Mouse (Mus musculus) kidney, embryonic 16.5 days (tissue): ENCODE measurements around the gene Slc7a11. TPM values are rescaled to one million over a fixed set of nuclear protein-coding genes. Genes with fewer than 3 reads are reported as not detected.

Experiments
- ATAC-seq: fragments of 200-750 bp; cut with Nextera tagmentation; 2 replicates; pipeline ENCODE4 v1.8.0; 2017; ENCODE audit warnings: moderate TSS enrichment; ENCODE audit not compliant: low FRiP score, low TSS enrichment
- H3K27ac ChIP-seq: fragments of 300-500 bp; sonication (generic); 2 replicates; pipeline ENCODE4 v1.5.1; 2014; ENCODE audit warnings: low read length
- H3K27me3 ChIP-seq: fragments of 300-500 bp; sonication (generic); 2 replicates; pipeline ENCODE4 v1.6.1; 2014; ENCODE audit warnings: low read length, control low read depth, mixed read lengths; ENCODE audit not compliant: insufficient read depth
- H3K36me3 ChIP-seq: fragments of 300-500 bp; sonication (generic); 2 replicates; pipeline ENCODE4 v1.6.1; 2014; ENCODE audit warnings: low read length, control low read depth, mixed read lengths; ENCODE audit not compliant: insufficient read depth
- H3K4me1 ChIP-seq: fragments of 300-500 bp; sonication (generic); 2 replicates; pipeline ENCODE4 v1.6.1; 2014; ENCODE audit warnings: low read length, control low read depth, mixed read lengths; ENCODE audit not compliant: insufficient read depth
- H3K4me2 ChIP-seq: fragments of 300-500 bp; sonication (generic); replicated peaks from 2 replicates; pipeline ENCODE4 v1.6.1; 2014; ENCODE audit warnings: low read depth, low read length
- H3K4me3 ChIP-seq: fragments of 300-500 bp; sonication (generic); 2 replicates; pipeline ENCODE4 v1.5.1; 2014; ENCODE audit warnings: mild to moderate bottlenecking, low read length
- H3K9ac ChIP-seq: fragments of 300-500 bp; sonication (generic); replicated peaks from 2 replicates; pipeline ENCODE4 v1.6.1; 2014; ENCODE audit warnings: low read length
- H3K9me3 ChIP-seq: fragments of 300-500 bp; sonication (generic); 2 replicates; pipeline ENCODE4 v1.6.1; 2016; ENCODE audit warnings: low read length, control low read depth
- WGBS: fragments of 180-500 bp; shearing (Covaris S2); extraction: QIAGEN DNeasy Blood & Tissue Kit; methylation state at CpG from one replicate; pipeline ENCODE4 v1.1.7; 2014; 5-methylcytosine and 5-hydroxymethylcytosine counted together
- polyA plus RNA-seq: library from polyadenylated mRNA; unstranded; fragments of >200 nt; fragmentation: Nextera tagmentation; extraction: Ambion mirVana; gene quantifications from 2 replicates; pipeline ENCODE4 v1.2.1, GENCODE M21; 2015

The Slc7a11 gene
- polyA plus RNA-seq, 1 experiment from 2014 or later, result 0.15 TPM

DNA sequence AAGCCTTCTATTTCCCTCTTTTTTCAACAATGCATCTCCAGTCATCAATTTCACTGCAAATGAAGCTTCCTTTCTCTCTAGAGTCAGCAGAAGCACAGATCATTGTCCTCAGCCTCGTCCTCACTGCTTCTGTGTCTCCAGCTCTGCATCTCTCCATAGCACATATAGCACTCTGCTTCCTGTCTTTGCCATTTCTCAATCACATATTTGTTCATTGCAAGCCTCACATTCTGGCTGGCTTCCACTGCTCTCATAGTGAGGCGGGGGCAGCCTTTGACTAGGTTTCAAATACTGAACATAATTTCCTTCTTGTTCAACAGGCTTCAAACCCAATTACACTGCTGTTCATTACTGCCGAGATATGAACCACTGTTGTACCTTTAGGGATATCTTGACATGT lies 305.1 kb downstream of the Slc7a11 start:
- H3K9ac ChIP-seq, result no peak overlapping the region
- H3K9me3 ChIP-seq, result no peaks in the 10 kb centered on the region
- no peaks in the 10 kb centered on the region for H3K36me3 ChIP-seq
- no peak overlapping the region for H3K27ac ChIP-seq
- no peaks in the 10 kb centered on the region for H3K4me1 ChIP-seq
- 75% methylated on average over 3 of the region's 3 CpGs for WGBS
- H3K4me2 ChIP-seq, result no peak overlapping the region
- ATAC-seq, result no peak
- H3K4me3 ChIP-seq, result no peak overlapping the region
- H3K27me3 ChIP-seq, result no peaks in the 10 kb centered on the region

DNA sequence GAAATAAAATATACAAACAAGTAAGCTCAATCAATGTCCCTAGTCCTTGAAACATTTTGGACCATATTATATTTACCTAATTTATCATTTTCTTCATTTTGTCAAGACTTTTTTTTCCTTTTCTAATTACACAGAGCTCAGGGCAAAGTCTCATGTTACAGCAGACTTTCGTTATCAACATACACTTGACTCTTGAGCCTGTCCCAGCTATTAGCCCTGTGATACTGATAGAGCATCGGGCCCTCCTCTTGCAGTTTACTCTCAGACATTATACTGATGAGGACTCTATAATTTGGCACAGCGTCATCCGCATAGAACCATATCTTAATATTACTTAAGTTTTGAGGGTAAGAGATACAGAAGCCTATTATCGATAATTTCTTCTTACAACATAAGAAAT lies 311.2 kb downstream of the Slc7a11 start:
- H3K4me2 ChIP-seq, result no peak overlapping the region
- no peaks in the 10 kb centered on the region for H3K9me3 ChIP-seq
- H3K9ac ChIP-seq, result no peak overlapping the region
- H3K27me3 ChIP-seq, result no peaks in the 10 kb centered on the region
- no peak overlapping the region for H3K4me3 ChIP-seq
- H3K4me1 ChIP-seq, result no peaks in the 10 kb centered on the region
- H3K27ac ChIP-seq, result no peak overlapping the region
- ATAC-seq, result no peak
- 81% methylated on average over 5 of the region's 5 CpGs for WGBS
- no peaks in the 10 kb centered on the region for H3K36me3 ChIP-seq

DNA sequence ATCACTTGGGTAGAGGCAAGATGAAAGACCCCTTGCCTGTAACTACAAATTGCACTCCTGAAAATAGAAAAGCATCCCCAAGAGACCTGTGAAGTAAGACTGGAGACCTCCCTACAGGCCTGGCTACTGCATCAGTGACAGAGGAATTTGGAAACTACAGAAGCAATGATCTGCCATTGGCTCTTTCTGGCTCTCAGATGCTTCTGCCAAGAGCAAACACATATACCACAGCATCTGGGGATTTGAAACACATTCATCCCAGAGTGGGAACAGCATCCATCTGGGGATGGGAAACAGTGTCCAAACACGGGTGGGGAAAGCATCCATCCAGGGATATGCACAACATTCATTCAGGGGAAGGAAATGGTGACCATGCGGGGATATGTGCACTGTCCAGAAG lies 313.1 kb downstream of the Slc7a11 start:
- no peaks in the 10 kb centered on the region for H3K9me3 ChIP-seq
- H3K4me2 ChIP-seq, result no peak overlapping the region
- no peaks in the 10 kb centered on the region for H3K4me1 ChIP-seq
- ATAC-seq, result no peak
- no peak overlapping the region for H3K4me3 ChIP-seq
- WGBS, result 81% methylated on average over 2 of the region's 2 CpGs
- H3K9ac ChIP-seq, result no peak overlapping the region
- H3K27me3 ChIP-seq, result no peaks in the 10 kb centered on the region
- H3K36me3 ChIP-seq, result no peaks in the 10 kb centered on the region
- H3K27ac ChIP-seq, result no peak overlapping the region

DNA sequence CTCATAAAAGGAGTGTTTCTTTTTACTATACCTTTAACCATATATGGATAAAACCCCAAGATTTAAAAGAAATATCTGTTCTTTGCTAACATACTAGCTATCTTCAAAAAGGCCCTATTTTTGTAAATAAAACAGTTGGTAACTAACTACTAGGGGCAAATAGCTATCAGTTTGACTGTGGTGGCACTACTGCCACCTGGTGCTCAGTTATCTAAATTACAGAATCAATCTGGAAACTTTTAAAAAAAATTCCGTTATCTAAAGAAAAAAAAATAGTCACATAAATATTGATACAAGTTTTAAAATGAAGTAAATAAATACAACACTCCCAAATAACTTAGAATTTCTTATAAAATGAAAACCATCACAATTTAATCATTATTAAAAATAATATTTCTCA lies 322.4 kb downstream of the Slc7a11 start:
- no peaks in the 10 kb centered on the region for H3K27me3 ChIP-seq
- H3K4me3 ChIP-seq, result no peak overlapping the region
- no peaks in the 10 kb centered on the region for H3K4me1 ChIP-seq
- H3K9me3 ChIP-seq, result no peaks in the 10 kb centered on the region
- ATAC-seq, result no peak
- H3K36me3 ChIP-seq, result no peaks in the 10 kb centered on the region
- H3K9ac ChIP-seq, result no peak overlapping the region
- H3K27ac ChIP-seq, result no peak overlapping the region
- H3K4me2 ChIP-seq, result no peak overlapping the region
- WGBS, result 69% methylated on average over 1 of the region's 1 CpGs

DNA sequence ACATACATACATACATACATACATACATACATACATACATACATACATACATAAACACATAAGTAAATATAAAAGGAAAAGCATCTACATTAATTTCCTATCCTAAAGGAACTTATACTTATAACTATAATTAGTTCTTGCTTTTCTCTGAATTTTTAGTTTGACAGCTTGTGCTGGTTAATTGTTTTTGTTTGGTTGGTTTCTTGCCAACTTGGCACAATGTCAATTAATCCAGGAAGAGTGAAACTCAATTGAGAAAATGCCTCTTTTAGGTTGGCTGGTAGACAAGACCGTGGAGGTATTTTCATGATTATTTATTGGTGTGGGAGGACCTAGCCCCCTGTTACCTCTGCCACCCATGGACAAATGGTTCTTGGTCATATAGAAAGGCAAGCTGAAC lies 327.1 kb downstream of the Slc7a11 start:
- Histone ChIP-seq H3K36me3 (no peaks in the 10 kb centered on the region), H3K4me2 (no peak overlapping the region), H3K27me3 (no peaks in the 10 kb centered on the region), H3K9ac (no peak overlapping the region), H3K4me1 (no peaks in the 10 kb centered on the region), H3K4me3 (no peak overlapping the region), H3K27ac (no peak overlapping the region), H3K9me3 (no peaks in the 10 kb centered on the region)
- ATAC-seq, result no peak
- 37% methylated on average over 1 of the region's 1 CpGs for WGBS

DNA sequence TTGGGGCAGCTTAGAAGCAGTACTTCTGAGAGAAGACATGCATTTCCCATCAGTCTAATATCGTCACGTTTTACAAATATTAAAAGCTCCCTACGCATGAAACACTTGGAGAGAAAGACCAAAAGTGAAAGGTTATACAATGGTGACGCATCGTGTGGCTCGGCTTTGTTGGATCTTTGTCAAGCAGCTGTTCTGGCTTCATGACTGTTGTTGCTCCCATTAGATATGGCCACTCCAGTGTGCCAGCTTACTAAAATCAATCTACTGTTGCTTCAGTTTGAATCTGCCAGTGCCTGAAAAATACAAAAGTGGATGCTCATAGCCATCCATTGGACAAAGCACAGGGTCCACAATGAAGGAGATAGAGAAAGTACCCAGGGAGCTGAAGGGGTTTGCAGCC lies 337.9 kb downstream of the Slc7a11 start:
- H3K9me3 ChIP-seq, result no peaks in the 10 kb centered on the region
- H3K4me2 ChIP-seq, result no peak overlapping the region
- H3K36me3 ChIP-seq, result no peaks in the 10 kb centered on the region
- H3K27ac ChIP-seq, result no peak overlapping the region
- no peaks in the 10 kb centered on the region for H3K4me1 ChIP-seq
- no peaks in the 10 kb centered on the region for H3K27me3 ChIP-seq
- 86% methylated on average over 6 of the region's 6 CpGs for WGBS
- H3K9ac ChIP-seq, result no peak overlapping the region
- no peak overlapping the region for H3K4me3 ChIP-seq
- ATAC-seq, result no peak

DNA sequence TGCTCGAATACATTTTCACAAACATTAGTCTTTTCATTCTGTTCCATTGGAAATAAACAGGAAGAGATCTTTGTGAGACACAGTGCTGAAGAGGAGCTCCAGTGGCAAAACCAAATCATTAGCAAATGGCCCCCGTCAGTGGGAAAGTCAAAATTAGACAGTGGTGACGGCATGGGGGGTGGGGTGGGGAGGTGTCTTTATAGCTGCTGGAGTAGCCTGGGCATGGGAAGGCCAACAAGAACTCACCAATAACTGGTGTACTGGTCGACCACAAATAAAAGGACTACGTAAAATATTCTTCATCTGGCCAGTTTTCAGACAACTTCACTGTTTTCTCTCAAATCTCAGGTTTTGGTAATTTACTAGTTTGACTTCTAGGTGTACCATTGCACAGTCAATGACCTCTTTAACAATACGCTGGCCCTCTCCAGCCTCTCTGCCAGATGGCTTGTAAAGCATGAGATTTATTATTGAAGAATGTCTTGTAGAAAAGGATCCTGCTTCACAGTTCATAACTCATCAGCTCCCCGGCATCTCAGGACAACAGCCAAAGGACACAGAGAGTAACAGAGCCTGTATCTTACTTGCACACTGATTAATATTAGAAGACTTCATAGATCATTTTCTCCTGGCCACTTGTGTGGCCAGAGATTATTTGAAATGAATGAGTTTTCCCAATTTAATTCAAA lies 348.9 kb downstream of the Slc7a11 start:
- H3K4me3 ChIP-seq, result no peak overlapping the region
- WGBS, result 36% methylated on average over 7 of the region's 7 CpGs
- 0 out of 2 replicates have a peak, but pooled peaks cover 4% of the 10 kb centered on the region for H3K4me1 ChIP-seq
- no peak overlapping the region for H3K27ac ChIP-seq
- H3K4me2 ChIP-seq, result no peak overlapping the region
- no peaks in the 10 kb centered on the region for H3K9me3 ChIP-seq
- ATAC-seq, result peak; percentile 69; the same call in 1 of the 2 replicates
- no peak overlapping the region for H3K9ac ChIP-seq
- H3K27me3 ChIP-seq, result no peaks in the 10 kb centered on the region
- H3K36me3 ChIP-seq, result no peaks in the 10 kb centered on the region

DNA sequence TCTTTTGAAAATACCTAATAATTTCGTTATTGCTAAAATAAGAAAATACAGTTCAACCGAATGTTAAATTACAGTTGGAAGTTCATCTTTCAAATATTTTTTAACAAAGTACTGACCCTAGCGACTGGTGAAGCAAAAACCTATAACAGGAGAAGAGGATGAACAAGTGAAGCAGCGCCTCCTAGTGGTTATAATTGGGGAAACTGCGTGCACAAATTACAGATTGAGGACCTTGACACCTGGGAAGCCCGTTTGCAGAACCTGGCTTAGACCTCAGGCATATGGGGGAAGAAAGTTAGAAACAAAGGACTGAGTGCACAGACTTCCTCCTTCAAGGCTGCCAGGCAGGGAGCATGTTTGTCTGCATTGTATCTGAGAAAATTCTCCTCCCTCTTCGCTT lies 366.4 kb downstream of the Slc7a11 start:
- no peak for ATAC-seq
- Histone ChIP-seq H3K4me1 (no peaks in the 10 kb centered on the region), H3K4me3 (no peak overlapping the region), H3K4me2 (no peak overlapping the region), H3K9ac (no peak overlapping the region), H3K27ac (no peak overlapping the region), H3K9me3 (no peaks in the 10 kb centered on the region), H3K27me3 (no peaks in the 10 kb centered on the region), H3K36me3 (no peaks in the 10 kb centered on the region)
- 20% methylated on average over 7 of the region's 7 CpGs for WGBS

DNA sequence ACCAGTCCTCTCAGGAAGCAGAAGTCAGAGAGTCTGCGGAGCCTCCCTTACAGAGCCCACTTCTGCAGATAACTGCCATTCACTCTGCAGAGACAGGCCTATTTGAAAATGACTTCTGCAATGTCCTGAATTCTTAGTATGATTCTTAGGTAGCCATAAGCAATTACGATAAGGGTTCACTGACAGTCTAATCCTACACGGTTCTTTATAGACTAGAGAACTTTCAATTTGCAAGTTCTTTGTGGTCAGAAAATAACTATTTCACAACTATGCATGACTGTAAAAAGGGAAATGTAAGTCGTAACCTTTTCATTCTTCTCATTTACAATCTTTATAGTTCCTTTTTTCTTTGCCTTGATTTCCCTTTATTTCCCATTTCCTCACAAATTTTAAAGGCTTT lies 380.0 kb downstream of the Slc7a11 start:
- H3K27me3 ChIP-seq, result no peaks in the 10 kb centered on the region
- H3K4me1 ChIP-seq, result no peaks in the 10 kb centered on the region
- no peak overlapping the region for H3K4me2 ChIP-seq
- no peaks in the 10 kb centered on the region for H3K36me3 ChIP-seq
- 88% methylated on average over 4 of the region's 4 CpGs for whole genome bisulfite sequencing
- no peaks in the 10 kb centered on the region for H3K9me3 ChIP-seq
- H3K27ac ChIP-seq, result no peak overlapping the region
- ATAC-seq, result no peak
- no peak overlapping the region for H3K9ac ChIP-seq
- H3K4me3 ChIP-seq, result no peak overlapping the region

DNA sequence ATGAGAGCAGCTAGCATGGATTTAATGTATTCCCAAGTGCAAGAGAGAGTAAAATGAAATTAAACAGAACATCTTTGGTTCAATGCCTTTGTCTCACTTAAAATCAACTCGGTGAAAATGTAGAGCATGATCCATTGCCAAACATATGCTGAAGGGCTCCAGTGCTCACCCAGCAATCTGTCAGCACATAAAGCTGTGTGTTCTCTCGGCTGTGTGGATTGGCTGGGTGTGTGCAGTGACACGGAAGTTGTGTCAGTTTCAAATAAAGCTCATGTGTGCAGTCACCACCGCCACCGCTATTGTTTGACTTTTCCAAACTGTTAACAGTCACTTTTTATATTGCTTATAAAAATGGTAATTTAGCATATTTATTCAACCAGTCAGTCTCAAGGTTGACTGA lies 398.7 kb downstream of the Slc7a11 start:
- Histone ChIP-seq H3K27me3 (no peaks in the 10 kb centered on the region), H3K4me1 (no peaks in the 10 kb centered on the region), H3K9me3 (no peaks in the 10 kb centered on the region), H3K27ac (no peak overlapping the region), H3K36me3 (no peaks in the 10 kb centered on the region), H3K4me3 (no peak overlapping the region), H3K9ac (no peak overlapping the region), H3K4me2 (no peak overlapping the region)
- 57% methylated on average over 5 of the region's 5 CpGs for WGBS
- ATAC-seq, result no peak
